Comparison of ENCODE assay signal across 11 mouse cellular contexts in genomic region chr19:34662740-34663139, GRCm38 (mm10). TPM values are rescaled to one million over a fixed set of nuclear protein-coding genes. Genes with fewer than 3 reads are reported as not detected.
DNase-seq lines count a peak whose midpoint lies in the region; ATAC-seq lines count a peak whose summit lies in the region.
"Had no signal": no experiment of that assay in that cellular context is flagged by ENCODE, and none has a peak within 500 bp of the region (broad histone marks: within the 10 kb centered on the region; RNA-seq: fewer than 3 reads in every experiment).

No protein-coding gene starts in this region.

- 0 out of 2 replicates have a peak, but pooled peaks cover 5% of the 10 kb centered on the region for H3K4me1 ChIP-seq in heart, embryonic 11.5 days (ENCODE audit: control insufficient read depth, insufficient read depth, low read length)
- no peaks in the 10 kb centered on the region for H3K4me1 ChIP-seq in midbrain, embryonic 13.5 days (replicated peaks)
- peaks cover 5% of the 10 kb centered on the region; the same call in 1 of the 2 replicates for H3K4me1 ChIP-seq in midbrain, embryonic 10.5 days
- no peaks in the 10 kb centered on the region for H3K4me1 ChIP-seq in stomach, embryonic 15.5 days

- H3K9me3 ChIP-seq in heart, embryonic 11.5 days (replicated peaks; ENCODE audit: control insufficient read depth, low read length), result no peaks in the 10 kb centered on the region
- H3K9me3 ChIP-seq in midbrain, embryonic 13.5 days, result no peaks in the 10 kb centered on the region
- no peaks in the 10 kb centered on the region for H3K9me3 ChIP-seq in midbrain, embryonic 10.5 days (replicated peaks)
- H3K9me3 ChIP-seq in stomach, embryonic 15.5 days, result no peaks in the 10 kb centered on the region

- H3K4me3 ChIP-seq in heart, embryonic 11.5 days (ENCODE audit: low read depth, low read length), result no peak overlapping the region
- no peak overlapping the region for H3K4me3 ChIP-seq in midbrain, embryonic 13.5 days (replicated peaks)
- no peak overlapping the region for H3K4me3 ChIP-seq in midbrain, embryonic 10.5 days
- H3K4me3 ChIP-seq in stomach, embryonic 15.5 days (replicated peaks), result no peak overlapping the region

- 0 out of 2 replicates have a peak overlapping the region, but pooled peaks have one; percentile 3 for H3K9ac ChIP-seq in heart, embryonic 11.5 days (ENCODE audit: low read depth, low read length)
- H3K9ac ChIP-seq in midbrain, embryonic 13.5 days (replicated peaks), result no peak overlapping the region
- H3K9ac ChIP-seq in stomach, embryonic 15.5 days, result no peak overlapping the region

- DNase-seq in heart, adult 9 months (ENCODE audit: low spot score in 2 of 2), result no peak
- DNase-seq in midbrain, embryonic 10.5 days (ENCODE audit: low spot score), result no peak
- peak; percentile 65 for DNase-seq in liver
- DNase-seq in thymus, postnatal 4 days, result no peak
- no peak for DNase-seq in left cerebral cortex, adult 18-20 months (ENCODE audit: low spot score in 2 of 2)

- no peaks in the 10 kb centered on the region for H3K36me3 ChIP-seq in heart, embryonic 11.5 days (ENCODE audit: control insufficient read depth, insufficient read depth, low read length)
- H3K36me3 ChIP-seq in midbrain, embryonic 13.5 days, result no peaks in the 10 kb centered on the region
- no peaks in the 10 kb centered on the region for H3K36me3 ChIP-seq in midbrain, embryonic 10.5 days
- no peaks in the 10 kb centered on the region for H3K36me3 ChIP-seq in stomach, embryonic 15.5 days

- H3K4me2 ChIP-seq in heart, embryonic 11.5 days, result peak overlapping the region; percentile 60; the same call in 1 of the 2 replicates
- 0 out of 2 replicates have a peak overlapping the region, but pooled peaks have one; percentile 51 for H3K4me2 ChIP-seq in midbrain, embryonic 13.5 days (replicated peaks)
- H3K4me2 ChIP-seq in stomach, embryonic 15.5 days, result no peak overlapping the region

- 42% methylated on average over 5 of the region's 5 CpGs for WGBS in heart, embryonic 11.5 days (ENCODE audit: insufficient replicate concordance)
- WGBS in midbrain, embryonic 13.5 days, result 58% methylated on average over 5 of the region's 5 CpGs
- 58% methylated on average over 5 of the region's 5 CpGs for WGBS in midbrain, embryonic 10.5 days
- 40% methylated on average over 5 of the region's 5 CpGs for WGBS in stomach, embryonic 15.5 days

- no peaks in the 10 kb centered on the region for H3K27me3 ChIP-seq in heart, embryonic 11.5 days (ENCODE audit: control insufficient read depth, insufficient read depth, low read length)
- no peaks in the 10 kb centered on the region for H3K27me3 ChIP-seq in midbrain, embryonic 13.5 days
- no peaks in the 10 kb centered on the region for H3K27me3 ChIP-seq in midbrain, embryonic 10.5 days (ENCODE audit: low read depth, poor library complexity, severe bottlenecking)
- H3K27me3 ChIP-seq in stomach, embryonic 15.5 days (replicated peaks), result no peaks in the 10 kb centered on the region

- ATAC-seq in heart, embryonic 11.5 days (replicated peaks; ENCODE audit: insufficient number of reproducible peaks, low FRiP score, low TSS enrichment), result peak; percentile 53; the same call in 1 of the 2 replicates
- 0 out of 2 replicates have a peak, but pooled peaks have one; percentile 44 for ATAC-seq in midbrain, embryonic 13.5 days
- 0 out of 2 replicates have a peak, but pooled peaks have one; percentile 36 for ATAC-seq in stomach, embryonic 15.5 days (ENCODE audit: insufficient read depth, low FRiP score, low read depth)

- peak overlapping the region; percentile 12; the same call in 1 of the 2 replicates for H3K27ac ChIP-seq in heart, embryonic 11.5 days (ENCODE audit: low read depth, low read length)
- H3K27ac ChIP-seq in midbrain, embryonic 13.5 days, result no peak overlapping the region
- H3K27ac ChIP-seq in midbrain, embryonic 10.5 days (replicated peaks), result no peak overlapping the region
- no peak overlapping the region for H3K27ac ChIP-seq in stomach, embryonic 15.5 days
- H3K27ac ChIP-seq: kidney, postnatal 0 days had no signal

RNA-seq across cellular contexts. Expression of gene Ifit1, which starts 22.1 kb away (rescaled TPM):
- 0.11 and 0.44 TPM in 2 replicates for polyA plus RNA-seq in heart, embryonic 11.5 days (2014; fragmentation: Nextera tagmentation; extraction: Ambion mirVana)
- polyA plus RNA-seq in midbrain, embryonic 13.5 days (2015; fragmentation: Nextera tagmentation; extraction: Ambion mirVana), result 0.09 and 0.17 TPM in 2 replicates
- 0.22 TPM in 1 of 2 replicates, not detected in the other for polyA plus RNA-seq in midbrain, embryonic 10.5 days (2016; fragmentation: Nextera tagmentation; extraction: Ambion mirVana)
- polyA plus RNA-seq in stomach, embryonic 15.5 days (2015; fragmentation: Nextera tagmentation; extraction: Ambion mirVana), result 1.2 and 2.9 TPM in 2 replicates
- total RNA-seq in left cerebral cortex, adult 18-20 months (2021), result 1 to 10 TPM in 1 of 2 experiments, under 1 TPM in 1; 0.79 to 1.3 TPM

RNA-seq across cellular contexts. Expression of gene Ifit1bl2, which starts 22.2 kb away (rescaled TPM):
- 0.73 and 1.0 TPM in 2 replicates for polyA plus RNA-seq in heart, embryonic 11.5 days (2014; fragmentation: Nextera tagmentation; extraction: Ambion mirVana)
- polyA plus RNA-seq in midbrain, embryonic 13.5 days (2015; fragmentation: Nextera tagmentation; extraction: Ambion mirVana), result 0.12 and 0.18 TPM in 2 replicates
- 0.04 and 0.09 TPM in 2 replicates for polyA plus RNA-seq in midbrain, embryonic 10.5 days (2016; fragmentation: Nextera tagmentation; extraction: Ambion mirVana)
- polyA plus RNA-seq in stomach, embryonic 15.5 days (2015; fragmentation: Nextera tagmentation; extraction: Ambion mirVana), result 0.80 and 0.86 TPM in 2 replicates
- total RNA-seq in left cerebral cortex, adult 18-20 months (2021), result under 1 TPM; 0.35 to 0.65 TPM
- total RNA-seq: common myeloid progenitor, adult 5-6 weeks; gastrocnemius, adult 8-10 months had no signal

RNA-seq across cellular contexts. Expression of gene Ifit3b, which starts 55.0 kb away (rescaled TPM):
- polyA plus RNA-seq in heart, embryonic 11.5 days (2014; fragmentation: Nextera tagmentation; extraction: Ambion mirVana), result 0.14 and 0.44 TPM in 2 replicates
- 0.16 and 0.18 TPM in 2 replicates for polyA plus RNA-seq in midbrain, embryonic 13.5 days (2015; fragmentation: Nextera tagmentation; extraction: Ambion mirVana)
- 0.12 TPM in 1 of 2 replicates, not detected in the other for polyA plus RNA-seq in midbrain, embryonic 10.5 days (2016; fragmentation: Nextera tagmentation; extraction: Ambion mirVana)
- 0.13 and 0.17 TPM in 2 replicates for polyA plus RNA-seq in stomach, embryonic 15.5 days (2015; fragmentation: Nextera tagmentation; extraction: Ambion mirVana)
- total RNA-seq in left cerebral cortex, adult 18-20 months (2021), result 1 to 10 TPM; 3.8 to 3.9 TPM
- total RNA-seq: common myeloid progenitor, adult 5-6 weeks had no signal
